Mouse (Mus musculus) C2C12 (cell line): ENCODE results near the gene Ackr2. TPM values are rescaled to one million over a fixed set of nuclear protein-coding genes. Genes with fewer than 3 reads are reported as not detected.

Experiments
- H3K27me3 ChIP-seq: one replicate; pipeline ENCODE4 v1.6.1; 2011; ENCODE audit not compliant: control insufficient read depth, insufficient read depth, insufficient read length
- H3K36me3 ChIP-seq: one replicate; pipeline ENCODE4 v1.6.1; 2011; ENCODE audit not compliant: control insufficient read depth, insufficient read depth
- H3K4me3 ChIP-seq: one replicate; pipeline ENCODE4 v1.5.1; 2011; ENCODE audit warnings: mild to moderate bottlenecking, control low read depth; ENCODE audit not compliant: poor library complexity, insufficient read depth, severe bottlenecking
- H3K79me2 ChIP-seq: one replicate; pipeline ENCODE4 v1.6.1; 2011; ENCODE audit not compliant: control insufficient read depth, insufficient read depth
- H3K79me3 ChIP-seq: one replicate; pipeline ENCODE4 v1.6.1; 2011; ENCODE audit warnings: low read depth, control low read depth
- H3ac ChIP-seq: one replicate; pipeline ENCODE3; 2011; ENCODE audit warnings: low read depth; ENCODE audit not compliant: control insufficient read depth, insufficient read length
- CEBPB ChIP-seq: IDR thresholded peaks from one replicate; pipeline ENCODE4 v1.6.1; 2011; ENCODE audit warnings: low read depth, mild to moderate bottlenecking, control low read depth, moderate library complexity
- CTCF ChIP-seq: IDR thresholded peaks from one replicate; pipeline ENCODE4 v1.5.1; 2011; ENCODE audit not compliant: control insufficient read depth, insufficient read depth, insufficient read length
- FOSL1 ChIP-seq: IDR thresholded peaks from one replicate; pipeline ENCODE4 v1.8.0; 2011; ENCODE audit warnings: mild to moderate bottlenecking, low read length; ENCODE audit not compliant: poor library complexity, insufficient read depth, severe bottlenecking
- MAX ChIP-seq: IDR thresholded peaks from one replicate; pipeline ENCODE4 v1.6.1; 2011; ENCODE audit warnings: mild to moderate bottlenecking, control low read depth
- MYOD1 ChIP-seq: IDR thresholded peaks from one replicate; pipeline ENCODE4 v1.6.1; 2011; ENCODE audit warnings: low read depth; ENCODE audit not compliant: control insufficient read depth, insufficient read length
- MYOG ChIP-seq: IDR thresholded peaks from one replicate; pipeline ENCODE4 v1.6.1; 2011; ENCODE audit not compliant: control insufficient read depth, insufficient read length; ENCODE audit errors: extremely low read depth
- USF1 ChIP-seq: IDR thresholded peaks from one replicate; pipeline ENCODE4 v1.6.1; 2011; ENCODE audit warnings: low read depth, mild to moderate bottlenecking, control low read depth, moderate library complexity
- polyA plus RNA-seq: library from polyadenylated mRNA; unstranded; fragments of >200 nt; fragmentation: generic; extraction: Trizol; gene quantifications from one replicate; pipeline ENCODE4 v1.2.1, GENCODE M21; 2012; ENCODE audit warnings: missing spikeins

Ackr2 gene
- polyA plus RNA-seq, 1 experiment, result not detected

DNA sequence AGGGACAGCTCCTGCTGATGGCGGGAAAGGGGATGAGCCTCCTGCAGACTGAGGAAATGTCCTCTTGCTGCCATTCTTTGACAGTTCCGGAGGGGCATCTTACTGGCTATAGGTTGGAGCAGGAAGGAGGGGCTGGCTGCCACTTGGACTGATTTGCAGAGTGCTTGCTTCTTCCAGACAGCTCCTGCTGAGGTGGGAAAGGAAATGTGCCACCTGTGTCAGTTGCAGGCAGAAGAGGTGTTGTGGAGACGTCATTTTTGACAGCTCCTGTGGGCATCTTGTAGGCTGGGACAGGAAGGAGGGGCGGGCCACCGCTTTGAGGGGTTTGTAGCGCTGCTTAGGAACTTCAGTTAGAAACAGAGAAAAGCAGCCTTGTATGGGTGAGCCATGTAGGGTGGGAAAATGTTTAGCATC lies 39.3 kb downstream of the Ackr2 start:
- Histone ChIP-seq H3K36me3 (no peaks in the 10 kb centered on the region), H3K4me3 (no peak overlapping the region), H3K79me3 (no peaks in the 10 kb centered on the region), H3K79me2 (no peaks in the 10 kb centered on the region), H3K27me3 (peaks cover 34% of the 10 kb centered on the region), H3ac (no peak overlapping the region)
- TF ChIP-seq CEBPB (no peak), MYOD1 (no peak), MAX (no peak), CTCF (no peak), USF1 (no peak), FOSL1 (no peak)

DNA sequence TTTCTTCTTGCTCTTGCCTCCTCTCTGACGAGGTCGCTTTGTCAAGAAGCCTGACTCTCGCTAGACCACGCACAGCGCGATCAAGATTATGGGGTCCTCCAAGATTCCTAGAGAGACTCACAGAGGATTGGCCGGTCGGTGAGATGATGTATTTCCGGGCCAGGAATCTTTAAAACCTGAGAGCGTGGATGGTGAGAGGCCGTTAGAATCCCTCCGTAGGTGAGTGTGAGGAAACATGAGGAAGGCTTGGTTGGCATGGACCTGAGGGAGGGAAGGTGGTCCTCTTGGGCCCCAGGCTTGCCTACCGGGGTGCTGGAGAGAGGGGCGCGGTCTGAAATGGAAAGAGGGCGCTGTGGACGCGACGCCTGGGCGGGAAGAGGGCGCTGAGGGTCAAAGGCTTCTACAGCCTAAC lies 39.8 kb downstream of the Ackr2 start:
- Histone ChIP-seq H3K4me3 (no peak overlapping the region), H3K79me2 (no peaks in the 10 kb centered on the region)
- TF ChIP-seq MYOG, result no peak
- TF ChIP-seq MAX, result no peak
- no peak for TF ChIP-seq CTCF
- TF ChIP-seq MYOD1, result no peak
- no peak for TF ChIP-seq CEBPB
- TF ChIP-seq FOSL1, result no peak
- no peak for TF ChIP-seq USF1

DNA sequence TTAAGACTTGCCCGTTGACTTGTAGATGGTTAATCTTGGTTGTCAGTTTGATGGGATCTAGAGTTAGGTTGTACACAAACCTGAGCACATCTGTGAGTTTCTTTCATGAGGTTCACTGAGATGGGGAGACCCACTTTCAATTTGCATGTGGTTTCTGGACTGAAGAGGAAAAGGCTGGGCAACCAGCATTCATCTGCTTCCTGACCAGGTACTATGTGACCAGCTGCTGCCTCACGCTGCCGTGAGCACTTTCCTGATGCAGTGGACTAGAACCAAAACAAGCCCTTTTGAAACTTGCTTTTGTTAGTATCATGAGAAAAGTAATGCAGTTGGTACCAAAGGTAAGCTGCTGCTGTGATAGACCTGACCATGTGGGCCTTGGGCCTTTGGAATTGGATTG lies 44.9 kb downstream of the Ackr2 start:
- H3K79me3 ChIP-seq, result no peaks in the 10 kb centered on the region
- H3K79me2 ChIP-seq, result no peaks in the 10 kb centered on the region
- no peak overlapping the region for H3K4me3 ChIP-seq
- H3ac ChIP-seq, result no peak overlapping the region
- H3K36me3 ChIP-seq, result no peaks in the 10 kb centered on the region
- peaks cover 35% of the 10 kb centered on the region for H3K27me3 ChIP-seq
- TF ChIP-seq MYOG (no peak), CEBPB (no peak), MYOD1 (no peak), CTCF (no peak), USF1 (no peak), FOSL1 (no peak), MAX (no peak)

More for the DNA sequence above, 39.8 kb downstream of the Ackr2 start:
- no peaks in the 10 kb centered on the region for H3K79me3 ChIP-seq
- H3K36me3 ChIP-seq, result no peaks in the 10 kb centered on the region
- no peak overlapping the region for H3ac ChIP-seq
- H3K27me3 ChIP-seq, result peaks cover 37% of the 10 kb centered on the region

DNA sequence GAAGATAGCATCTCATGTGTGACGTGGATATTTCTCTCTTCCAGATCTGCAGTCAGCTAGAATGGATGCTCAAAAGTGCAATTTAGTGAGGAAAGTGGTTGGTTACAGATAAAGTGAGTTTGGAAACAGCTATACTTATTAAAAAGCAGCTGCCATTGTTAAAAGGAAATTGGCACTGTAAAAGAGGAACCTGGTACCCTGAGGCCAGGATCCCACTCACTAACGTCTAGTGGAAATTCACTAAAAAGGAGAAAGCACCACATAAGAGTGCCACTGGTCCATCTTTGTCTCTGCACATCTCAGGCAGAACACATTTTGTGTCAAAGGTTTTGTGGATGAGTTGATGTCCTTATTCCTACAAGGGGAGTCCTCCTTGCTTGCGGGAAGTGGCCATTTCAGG lies 45.5 kb downstream of the Ackr2 start:
- Histone ChIP-seq H3K4me3 (no peak overlapping the region), H3ac (no peak overlapping the region), H3K79me3 (no peaks in the 10 kb centered on the region), H3K79me2 (no peaks in the 10 kb centered on the region), H3K27me3 (peaks cover 37% of the 10 kb centered on the region), H3K36me3 (no peaks in the 10 kb centered on the region)
- TF ChIP-seq CEBPB (no peak), MAX (no peak), MYOD1 (no peak), CTCF (no peak), MYOG (no peak), USF1 (no peak), FOSL1 (no peak)

DNA sequence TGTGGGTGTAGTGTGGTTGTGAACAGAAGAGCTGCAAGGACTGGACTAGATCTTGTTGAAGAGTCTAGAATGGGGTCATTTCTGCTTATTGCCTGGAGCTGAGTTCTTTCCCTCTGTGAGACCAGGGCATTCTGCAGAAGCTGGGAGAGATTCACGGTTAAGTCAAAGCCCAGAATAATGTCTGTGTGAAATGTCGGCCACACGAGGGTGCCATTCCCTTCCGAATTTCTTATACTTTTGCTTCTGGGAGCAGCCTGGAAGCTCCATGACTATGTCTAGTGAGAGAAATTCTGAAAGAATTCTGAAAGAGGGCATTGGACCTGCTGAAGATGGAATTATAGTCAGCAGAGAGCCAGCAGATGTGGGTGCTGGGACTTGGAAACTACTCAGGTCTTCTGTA lies 49.6 kb downstream of the Ackr2 start:
- Histone ChIP-seq H3K27me3 (peaks cover 49% of the 10 kb centered on the region), H3K79me3 (no peaks in the 10 kb centered on the region), H3ac (no peak overlapping the region), H3K36me3 (no peaks in the 10 kb centered on the region), H3K4me3 (no peak overlapping the region), H3K79me2 (no peaks in the 10 kb centered on the region)
- TF ChIP-seq MYOD1, result no peak
- no peak for TF ChIP-seq MAX
- TF ChIP-seq FOSL1, result no peak
- TF ChIP-seq CTCF, result no peak
- no peak for TF ChIP-seq CEBPB
- no peak for TF ChIP-seq USF1
- TF ChIP-seq MYOG, result no peak

DNA sequence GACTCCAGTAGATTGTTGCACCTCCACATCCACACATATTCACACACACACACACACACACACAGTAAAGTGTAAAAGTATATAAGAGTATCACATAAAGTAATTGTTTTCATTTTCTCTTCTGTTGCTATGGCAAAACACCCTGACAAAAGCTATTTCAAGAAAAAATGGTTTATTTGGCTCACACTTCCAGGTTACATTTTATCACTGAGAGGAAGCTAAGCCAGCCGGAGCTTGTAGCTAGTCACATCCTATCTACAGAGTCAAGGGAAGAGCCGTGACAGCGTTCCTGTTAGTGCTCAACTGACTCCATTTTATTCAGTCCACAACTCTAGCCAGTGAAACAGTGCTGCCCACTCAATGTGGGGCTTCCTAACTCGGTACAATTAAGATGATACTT lies 50.3 kb downstream of the Ackr2 start:
- TF ChIP-seq CEBPB (no peak), MYOD1 (no peak), CTCF (no peak), FOSL1 (no peak)

More for the DNA sequence above, 50.3 kb downstream of the Ackr2 start:
- no peaks in the 10 kb centered on the region for H3K79me3 ChIP-seq
- H3ac ChIP-seq, result no peak overlapping the region
- no peaks in the 10 kb centered on the region for H3K36me3 ChIP-seq
- H3K4me3 ChIP-seq, result no peak overlapping the region
- H3K79me2 ChIP-seq, result no peaks in the 10 kb centered on the region
- peaks cover 44% of the 10 kb centered on the region for H3K27me3 ChIP-seq
